ENCODE assay signal across 27 mouse cellular contexts in genomic region chr9:40720881-40721280, GRCm38 (mm10). TPM values are rescaled to one million over a fixed set of nuclear protein-coding genes. Genes with fewer than 3 reads are reported as not detected.
A peak's percentile ranks its signal among the peaks of the same experiment; 100 is the strongest.
DNase-seq lines count a peak whose midpoint lies in the region; ATAC-seq and TF ChIP-seq lines count a peak whose summit lies in the region.
"Had no signal": no experiment of that assay in that cellular context is flagged by ENCODE, and none has a peak within 500 bp of the region (broad histone marks: within the 10 kb centered on the region; RNA-seq: fewer than 3 reads in every experiment).

No protein-coding gene starts in this region.

- H3K9me3 ChIP-seq in hindbrain, embryonic 10.5 days = no peaks in the 10 kb centered on the region
- H3K9me3 ChIP-seq in hindbrain, postnatal 0 days (ENCODE audit: low read length) = no peaks in the 10 kb centered on the region
- H3K9me3 ChIP-seq in forebrain, embryonic 12.5 days = no peaks in the 10 kb centered on the region
- H3K9me3 ChIP-seq in hindbrain, embryonic 12.5 days (replicated peaks) = no peaks in the 10 kb centered on the region
- H3K9me3 ChIP-seq in neural tube, embryonic 13.5 days = no peaks in the 10 kb centered on the region
- H3K9me3 ChIP-seq: embryonic facial prominence, embryonic 15.5 days; G1E; midbrain, embryonic 10.5 days had no signal

- peak overlapping the region; percentile 30; the same call in 1 of the 2 replicates for H3K27ac ChIP-seq in hindbrain, embryonic 10.5 days
- H3K27ac ChIP-seq in hindbrain, postnatal 0 days = no peak overlapping the region
- H3K27ac ChIP-seq in forebrain, embryonic 12.5 days = peak overlapping the region; percentile 59; the same call in 1 of the 2 replicates
- H3K27ac ChIP-seq in hindbrain, embryonic 12.5 days = 0 out of 2 replicates have a peak overlapping the region, but pooled peaks have one; percentile 12
- H3K27ac ChIP-seq in neural tube, embryonic 13.5 days (replicated peaks) = peak overlapping the region; percentile 78
- H3K27ac ChIP-seq: embryonic facial prominence, embryonic 15.5 days; midbrain, embryonic 10.5 days had no signal

- H3K4me3 ChIP-seq in hindbrain, embryonic 10.5 days = no peak overlapping the region
- no peak overlapping the region for H3K4me3 ChIP-seq in hindbrain, postnatal 0 days (ENCODE audit: low read length)
- no peak overlapping the region for H3K4me3 ChIP-seq in forebrain, embryonic 12.5 days (replicated peaks)
- H3K4me3 ChIP-seq in hindbrain, embryonic 12.5 days = no peak overlapping the region
- no peak overlapping the region for H3K4me3 ChIP-seq in neural tube, embryonic 13.5 days
- H3K4me3 ChIP-seq: embryonic facial prominence, embryonic 15.5 days; midbrain, embryonic 10.5 days had no signal

- no peak for DNase-seq in hindbrain, embryonic 10.5 days (ENCODE audit: low spot score)
- no peak for DNase-seq in hindbrain, postnatal 0 days (ENCODE audit: low spot score)
- no peak for DNase-seq in frontal cortex, postnatal 10 days (ENCODE audit: low spot score in 2 of 2)
- no peak for DNase-seq in kidney, postnatal 25 days
- DNase-seq: adrenal gland, postnatal 14 days; cerebellum, adult 11 months; cerebellum, postnatal 10 days; heart, postnatal 10 days; kidney, adult 9 months; kidney, postnatal 36 days; layer of hippocampus, adult 9-11 months; lung, adult 18-20 months; lung, postnatal 36 days had no signal

- H3K36me3 ChIP-seq in hindbrain, embryonic 10.5 days = no peaks in the 10 kb centered on the region
- no peaks in the 10 kb centered on the region for H3K36me3 ChIP-seq in hindbrain, postnatal 0 days (ENCODE audit: insufficient read depth, low read length)
- H3K36me3 ChIP-seq in forebrain, embryonic 12.5 days (replicated peaks) = no peaks in the 10 kb centered on the region
- no peaks in the 10 kb centered on the region for H3K36me3 ChIP-seq in hindbrain, embryonic 12.5 days
- no peaks in the 10 kb centered on the region for H3K36me3 ChIP-seq in neural tube, embryonic 13.5 days
- H3K36me3 ChIP-seq: embryonic facial prominence, embryonic 15.5 days; G1E; midbrain, embryonic 10.5 days had no signal

- no peak for TF ChIP-seq CTCF in hindbrain, postnatal 0 days (IDR thresholded peaks at IDR 0.05; ENCODE audit: low read depth)

- ATAC-seq in hindbrain, postnatal 0 days = no peak
- peak; percentile 85 for ATAC-seq in forebrain, embryonic 12.5 days (ENCODE audit: low FRiP score)
- peak; percentile 72 for ATAC-seq in hindbrain, embryonic 12.5 days (ENCODE audit: low FRiP score)
- ATAC-seq in neural tube, embryonic 13.5 days (ENCODE audit: low read depth) = peak; percentile 78
- ATAC-seq in megakaryocyte, adult 5-6 weeks (ENCODE audit: poor library complexity, severe bottlenecking) = no peak
- ATAC-seq: inflammation-experienced regulatory T-cells, adult 6 months had no signal

- no peak overlapping the region for H3K9ac ChIP-seq in hindbrain, postnatal 0 days (replicated peaks; ENCODE audit: low read length)
- H3K9ac ChIP-seq in forebrain, embryonic 12.5 days = no peak overlapping the region
- no peak overlapping the region for H3K9ac ChIP-seq in hindbrain, embryonic 12.5 days
- no peak overlapping the region for H3K9ac ChIP-seq in neural tube, embryonic 13.5 days
- H3K9ac ChIP-seq: embryonic facial prominence, embryonic 15.5 days had no signal

- H3K4me2 ChIP-seq in hindbrain, postnatal 0 days (ENCODE audit: low read depth, low read length) = no peak overlapping the region
- H3K4me2 ChIP-seq in forebrain, embryonic 12.5 days = no peak overlapping the region
- no peak overlapping the region for H3K4me2 ChIP-seq in hindbrain, embryonic 12.5 days (replicated peaks)
- no peak overlapping the region for H3K4me2 ChIP-seq in neural tube, embryonic 13.5 days
- H3K4me2 ChIP-seq: embryonic facial prominence, embryonic 15.5 days; heart, embryonic 11.5 days; liver, embryonic 11.5 days had no signal

- no peaks in the 10 kb centered on the region for H3K27me3 ChIP-seq in hindbrain, embryonic 10.5 days (ENCODE audit: insufficient read depth, poor library complexity, severe bottlenecking)
- no peaks in the 10 kb centered on the region for H3K27me3 ChIP-seq in hindbrain, postnatal 0 days (ENCODE audit: insufficient read depth, low read length)
- no peaks in the 10 kb centered on the region for H3K27me3 ChIP-seq in forebrain, embryonic 12.5 days
- no peaks in the 10 kb centered on the region for H3K27me3 ChIP-seq in hindbrain, embryonic 12.5 days
- no peaks in the 10 kb centered on the region for H3K27me3 ChIP-seq in neural tube, embryonic 13.5 days
- H3K27me3 ChIP-seq: embryonic facial prominence, embryonic 15.5 days had no signal

- 75% methylated on average over 7 of the region's 7 CpGs for WGBS in hindbrain, embryonic 10.5 days
- WGBS in hindbrain, postnatal 0 days = 51% methylated on average over 7 of the region's 7 CpGs
- 41% methylated on average over 7 of the region's 7 CpGs for WGBS in forebrain, embryonic 12.5 days
- WGBS in hindbrain, embryonic 12.5 days = 40% methylated on average over 7 of the region's 7 CpGs
- WGBS in neural tube, embryonic 13.5 days = 14% methylated on average over 7 of the region's 7 CpGs

- H3K4me1 ChIP-seq in hindbrain, embryonic 10.5 days (replicated peaks) = peaks cover 53% of the 10 kb centered on the region
- no peaks in the 10 kb centered on the region; the same call in 1 of the 2 replicates for H3K4me1 ChIP-seq in hindbrain, postnatal 0 days (ENCODE audit: insufficient read depth, low read length)
- peaks cover 21% of the 10 kb centered on the region for H3K4me1 ChIP-seq in forebrain, embryonic 12.5 days
- peaks cover 30% of the 10 kb centered on the region for H3K4me1 ChIP-seq in hindbrain, embryonic 12.5 days
- H3K4me1 ChIP-seq in neural tube, embryonic 13.5 days (replicated peaks) = peaks cover 65% of the 10 kb centered on the region

RNA-seq across cellular contexts. Expression of gene Clmp, which starts 35.1 kb away (rescaled TPM):
- 33.7 and 37.0 TPM in 2 replicates for polyA plus RNA-seq in hindbrain, embryonic 10.5 days (2016; fragmentation: Nextera tagmentation; extraction: Ambion mirVana)
- total RNA-seq in hindbrain, postnatal 0 days (2014; rRNA removed) = 66.0 and 79.5 TPM in 2 replicates
- polyA plus RNA-seq in hindbrain, postnatal 0 days (2015; fragmentation: Nextera tagmentation; extraction: Ambion mirVana) = 42.3 and 43.3 TPM in 2 replicates
- polyA plus RNA-seq in forebrain, embryonic 12.5 days (2016; fragmentation: Nextera tagmentation; extraction: Ambion mirVana) = 24.7 and 31.0 TPM in 2 replicates
- 59.6 and 62.0 TPM in 2 replicates for polyA plus RNA-seq in hindbrain, embryonic 12.5 days (2016; fragmentation: Nextera tagmentation; extraction: Ambion mirVana)
- polyA plus RNA-seq in neural tube, embryonic 13.5 days (2015; fragmentation: Nextera tagmentation; extraction: Ambion mirVana) = 51.5 and 52.0 TPM in 2 replicates
- 0.30 and 1.3 TPM in 2 replicates for total RNA-seq in megakaryocyte, adult 5-6 weeks (2015)
- 0.61 and 1.4 TPM in 2 replicates for total RNA-seq in megakaryocyte, adult 5-6 weeks (2017)
- polyA plus RNA-seq: G1E; inflammation-experienced regulatory T-cells, adult 6 months had no signal

RNA-seq across cellular contexts. Expression of gene Gm21915, which starts 50.5 kb away (rescaled TPM):
- polyA plus RNA-seq in hindbrain, embryonic 10.5 days (2016; fragmentation: Nextera tagmentation; extraction: Ambion mirVana) = not detected in 2 replicates
- total RNA-seq in hindbrain, postnatal 0 days (2014; rRNA removed) = not detected in 2 replicates
- polyA plus RNA-seq in hindbrain, postnatal 0 days (2015; fragmentation: Nextera tagmentation; extraction: Ambion mirVana) = not detected in 2 replicates
- not detected in 2 replicates for polyA plus RNA-seq in forebrain, embryonic 12.5 days (2016; fragmentation: Nextera tagmentation; extraction: Ambion mirVana)
- polyA plus RNA-seq in hindbrain, embryonic 12.5 days (2016; fragmentation: Nextera tagmentation; extraction: Ambion mirVana) = not detected in 2 replicates
- polyA plus RNA-seq in neural tube, embryonic 13.5 days (2015; fragmentation: Nextera tagmentation; extraction: Ambion mirVana) = not detected in 2 replicates
- not detected in 2 replicates for total RNA-seq in megakaryocyte, adult 5-6 weeks (2015)
- not detected in 2 replicates for total RNA-seq in megakaryocyte, adult 5-6 weeks (2017)
- total RNA-seq: adrenal gland, postnatal 14 days; gastrocnemius, adult 18-20 months; heart, postnatal 10 days had no signal
- polyA plus RNA-seq: embryonic facial prominence, embryonic 15.5 days; G1E; gonadal fat pad, adult 2 months; heart, embryonic 11.5 days; inflammation-experienced regulatory T-cells, adult 6 months; limb, embryonic 11.5 days; liver, embryonic 11.5 days; midbrain, embryonic 10.5 days; small intestine, adult 2 months had no signal

Comparison
In these comparisons a context has a peak if more than half of its experiments do, and no peak if none do; other contexts are left out.
1. ATAC-seq: peak in forebrain, embryonic 12.5 days (single experiment), hindbrain, embryonic 12.5 days (single experiment) and neural tube, embryonic 13.5 days (single experiment); none in hindbrain, postnatal 0 days (single experiment) and megakaryocyte, adult 5-6 weeks (single experiment).